Mouse (Mus musculus) olfactory bulb, adult 2 months (tissue): Measurements from ENCODE around the gene Spata21.

ENCODE experiments used
- CTCF ChIP-seq: fragments of 200-500 bp; IDR thresholded peaks from 2 replicates; pipeline ENCODE4 v1.5.1; 2012; ENCODE audit warnings: low read depth, mild to moderate bottlenecking, low read length, moderate library complexity; ENCODE audit not compliant: insufficient read depth
- POLR2A ChIP-seq: fragments of 200-500 bp; IDR thresholded peaks from 2 replicates; pipeline ENCODE4 v1.6.1; 2012; ENCODE audit warnings: mild to moderate bottlenecking, low read depth, low read length, moderate library complexity; ENCODE audit not compliant: insufficient read depth

DNA sequence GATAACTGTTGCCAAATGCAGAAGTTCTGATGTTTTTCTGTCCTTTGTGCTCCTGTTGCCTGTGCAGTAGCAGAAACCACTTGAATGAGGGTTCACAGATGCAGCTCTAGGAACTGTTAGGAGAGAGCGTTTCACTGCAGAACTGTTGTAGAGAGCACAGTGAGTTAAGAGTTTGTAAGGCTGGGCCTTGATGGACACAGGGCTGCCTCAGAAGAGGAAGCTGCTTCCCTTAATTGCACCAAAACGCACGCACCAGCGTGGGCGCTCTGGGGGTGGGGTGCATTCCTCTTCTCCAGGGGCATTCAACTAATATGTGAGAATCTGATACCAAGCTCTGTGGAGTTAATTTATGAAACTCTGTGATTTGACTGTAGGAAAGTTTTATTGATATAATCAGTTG lies 71.5 kb downstream of the Spata21 start:
- TF ChIP-seq CTCF (no peak), POLR2A (no peak)
